Mouse (Mus musculus): Measurements from ENCODE around the gene Xlr4c.
"Not testable (repeated sequence)": the region's sequence is repeated elsewhere in the genome, so short reads cannot be mapped to it uniquely, and the experiment has no call there.

- not testable (repeated sequence) for TF ChIP-seq POLR2A (IDR thresholded peaks at IDR 0.05; ENCODE audit: insufficient read length, low read depth); MYOD1 (IDR thresholded peaks at IDR 0.05; ENCODE audit: control insufficient read depth in 1 of 3, insufficient read length in 2 of 3, low read depth in 2 of 3); MYOG (IDR thresholded peaks at IDR 0.05; ENCODE audit: control insufficient read depth in 1 of 3, insufficient read depth in 1 of 3, insufficient read length in 2 of 3, low read depth in 2 of 3); CEBPB (IDR thresholded peaks at IDR 0.05; ENCODE audit: insufficient read depth, poor library complexity, severe bottlenecking)
Measured at GRCm38 (mm10) chrX:73242821-73243325, at the start of gene Xlr4c.

Measured in myocyte (in vitro differentiated cells).